17 mouse cellular contexts compared by ENCODE assay signal in the genomic region with DNA sequence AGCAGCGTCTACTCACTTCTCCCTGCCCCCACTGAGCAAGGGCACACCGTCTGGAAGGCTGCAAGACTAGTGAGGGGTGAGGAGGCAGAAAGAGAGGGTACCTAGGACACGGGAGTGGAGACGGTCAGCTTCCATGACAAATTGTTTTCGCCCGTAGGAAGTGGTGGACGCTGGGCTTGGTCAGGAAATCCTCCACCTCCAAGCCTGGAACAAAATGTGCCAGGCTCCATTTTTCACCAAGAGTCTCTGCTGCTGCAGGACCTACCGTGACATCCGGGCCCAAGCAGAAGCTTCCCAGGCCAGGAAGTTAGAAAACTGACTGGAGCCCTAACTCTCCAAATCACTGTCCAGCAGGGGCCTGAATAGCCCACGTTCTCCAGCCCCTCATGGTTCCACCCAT.
DNase-seq lines count a peak whose midpoint lies in the region; ATAC-seq and TF ChIP-seq lines count a peak whose summit lies in the region.
"Had no signal": no experiment of that assay in that cellular context is flagged by ENCODE, and none has a peak within 500 bp of the region (broad histone marks: within the 10 kb centered on the region; RNA-seq: fewer than 3 reads in every experiment).

No protein-coding gene starts in this region.

- H3K36me3 ChIP-seq in midbrain, embryonic 10.5 days, result no peaks in the 10 kb centered on the region
- H3K36me3 ChIP-seq in midbrain, postnatal 0 days (ENCODE audit: insufficient read depth, low read length), result no peaks in the 10 kb centered on the region
- no peaks in the 10 kb centered on the region for H3K36me3 ChIP-seq in limb, embryonic 10.5 days
- H3K36me3 ChIP-seq in hindbrain, postnatal 0 days (ENCODE audit: insufficient read depth, low read length), result no peaks in the 10 kb centered on the region
- H3K36me3 ChIP-seq: forebrain, embryonic 10.5 days; heart, embryonic 10.5 days; limb, embryonic 12.5 days; midbrain, embryonic 15.5 days had no signal

- peak overlapping the region; percentile 84 for H3K27ac ChIP-seq in gastrocnemius, adult 2 months
- H3K27ac ChIP-seq in midbrain, embryonic 10.5 days (replicated peaks), result peak overlapping the region; percentile 13; the same call in 1 of the 2 replicates
- no peak overlapping the region for H3K27ac ChIP-seq in midbrain, postnatal 0 days (ENCODE audit: low read depth, low read length)
- H3K27ac ChIP-seq in limb, embryonic 10.5 days, result 0 out of 2 replicates have a peak overlapping the region, but pooled peaks have one; percentile 25
- no peak overlapping the region for H3K27ac ChIP-seq in hindbrain, postnatal 0 days
- H3K27ac ChIP-seq: forebrain, embryonic 10.5 days; heart, embryonic 10.5 days; left cerebral cortex, adult 2 months; limb, embryonic 12.5 days; liver, embryonic 14.5 days; midbrain, embryonic 15.5 days had no signal

- TF ChIP-seq CTCF in gastrocnemius, adult 2 months (IDR thresholded peaks at IDR 0.05), result no peak
- TF ChIP-seq CTCF in midbrain, postnatal 0 days (IDR thresholded peaks at IDR 0.05), result no peak
- no peak for TF ChIP-seq CTCF in hindbrain, postnatal 0 days (IDR thresholded peaks at IDR 0.05; ENCODE audit: low read depth)

- peaks cover 4% of the 10 kb centered on the region; the same call in 1 of the 2 replicates for H3K4me1 ChIP-seq in midbrain, embryonic 10.5 days
- H3K4me1 ChIP-seq in midbrain, postnatal 0 days (ENCODE audit: insufficient read depth, low read length), result peaks cover 13% of the 10 kb centered on the region
- peaks cover 29% of the 10 kb centered on the region for H3K4me1 ChIP-seq in limb, embryonic 10.5 days
- H3K4me1 ChIP-seq in hindbrain, postnatal 0 days (ENCODE audit: insufficient read depth, low read length), result peaks cover 14% of the 10 kb centered on the region; the same call in 1 of the 2 replicates
- H3K4me1 ChIP-seq: limb, embryonic 12.5 days had no signal

- H3K27me3 ChIP-seq in midbrain, embryonic 10.5 days (ENCODE audit: low read depth, poor library complexity, severe bottlenecking), result peaks cover 3% of the 10 kb centered on the region; the same call in 1 of the 2 replicates
- H3K27me3 ChIP-seq in midbrain, postnatal 0 days (ENCODE audit: insufficient read depth, low read length), result no peaks in the 10 kb centered on the region
- 0 out of 2 replicates have a peak, but pooled peaks cover 2% of the 10 kb centered on the region for H3K27me3 ChIP-seq in limb, embryonic 10.5 days (ENCODE audit: low read depth, poor library complexity, severe bottlenecking)
- no peaks in the 10 kb centered on the region for H3K27me3 ChIP-seq in hindbrain, postnatal 0 days (ENCODE audit: insufficient read depth, low read length)
- H3K27me3 ChIP-seq: limb, embryonic 12.5 days; midbrain, embryonic 15.5 days had no signal

- ATAC-seq in midbrain, postnatal 0 days (ENCODE audit: low FRiP score), result no peak
- no peak for ATAC-seq in hindbrain, postnatal 0 days
- ATAC-seq: midbrain, embryonic 15.5 days had no signal

- H3K9me3 ChIP-seq in midbrain, embryonic 10.5 days (replicated peaks), result no peaks in the 10 kb centered on the region; the same call in 1 of the 2 replicates
- no peaks in the 10 kb centered on the region for H3K9me3 ChIP-seq in midbrain, postnatal 0 days (ENCODE audit: low read length)
- no peaks in the 10 kb centered on the region for H3K9me3 ChIP-seq in limb, embryonic 10.5 days (replicated peaks)
- H3K9me3 ChIP-seq in hindbrain, postnatal 0 days (ENCODE audit: low read length), result no peaks in the 10 kb centered on the region
- H3K9me3 ChIP-seq: forebrain, embryonic 10.5 days; heart, embryonic 10.5 days; limb, embryonic 12.5 days; midbrain, embryonic 15.5 days had no signal

- intact Hi-C loops in gastrocnemius, adult 2 months (cut with DNase I), result no loop called here

- no peak overlapping the region for H3K9ac ChIP-seq in midbrain, postnatal 0 days (replicated peaks; ENCODE audit: low read length, poor library complexity, severe bottlenecking)
- no peak overlapping the region for H3K9ac ChIP-seq in hindbrain, postnatal 0 days (replicated peaks; ENCODE audit: low read length)
- H3K9ac ChIP-seq: limb, embryonic 12.5 days; liver, embryonic 14.5 days; midbrain, embryonic 15.5 days had no signal

- no peak for DNase-seq in gastrocnemius, adult 2 months
- no peak for DNase-seq in gastrocnemius, adult 18-20 months (ENCODE audit: low spot score)
- DNase-seq in midbrain, embryonic 10.5 days (ENCODE audit: low spot score), result no peak
- DNase-seq in midbrain, postnatal 0 days (ENCODE audit: low spot score), result no peak
- no peak for DNase-seq in limb, embryonic 10.5 days (ENCODE audit: low spot score)
- no peak for DNase-seq in testis, postnatal 14 days (ENCODE audit: low spot score)
- no peak for DNase-seq in hindbrain, postnatal 0 days (ENCODE audit: low spot score)
- no peak for DNase-seq in urinary bladder, postnatal 10 days (ENCODE audit: low spot score)
- DNase-seq: cerebellum, adult 9-11 months; gastrocnemius, postnatal 10 days; heart, postnatal 4 days had no signal

- no peak overlapping the region for H3K4me2 ChIP-seq in midbrain, postnatal 0 days (ENCODE audit: low read depth, low read length, poor library complexity, severe bottlenecking)
- H3K4me2 ChIP-seq in hindbrain, postnatal 0 days (ENCODE audit: low read depth, low read length), result no peak overlapping the region
- H3K4me2 ChIP-seq: limb, embryonic 12.5 days; midbrain, embryonic 15.5 days had no signal

- WGBS in midbrain, embryonic 10.5 days, result 66% methylated on average over 10 of the region's 10 CpGs
- 64% methylated on average over 10 of the region's 10 CpGs for WGBS in midbrain, postnatal 0 days
- 59% methylated on average over 10 of the region's 10 CpGs for WGBS in limb, embryonic 10.5 days
- 63% methylated on average over 10 of the region's 10 CpGs for WGBS in hindbrain, postnatal 0 days

- no peak overlapping the region for H3K4me3 ChIP-seq in gastrocnemius, adult 2 months
- H3K4me3 ChIP-seq in midbrain, embryonic 10.5 days, result no peak overlapping the region
- H3K4me3 ChIP-seq in midbrain, postnatal 0 days (ENCODE audit: low read depth, low read length), result no peak overlapping the region
- no peak overlapping the region for H3K4me3 ChIP-seq in limb, embryonic 10.5 days
- H3K4me3 ChIP-seq in hindbrain, postnatal 0 days (ENCODE audit: low read length), result no peak overlapping the region
- H3K4me3 ChIP-seq: forebrain, embryonic 10.5 days; heart, embryonic 10.5 days; left cerebral cortex, adult 2 months; limb, embryonic 12.5 days; midbrain, embryonic 15.5 days had no signal

Comparison
In these comparisons a context has a peak if more than half of its experiments do, and no peak if none do; other contexts are left out.
1. H3K27ac ChIP-seq: peak in gastrocnemius, adult 2 months (single experiment), midbrain, embryonic 10.5 days (single experiment) and limb, embryonic 10.5 days (single experiment); none in midbrain, postnatal 0 days (single experiment) and hindbrain, postnatal 0 days (single experiment).